Comparison of ENCODE assay signal across 15 mouse cellular contexts in genomic region chr6:128900796-128901552, GRCm38 (mm10). TPM values are rescaled to one million over a fixed set of nuclear protein-coding genes. Genes with fewer than 3 reads are reported as not detected.
DNase-seq lines count a peak whose midpoint lies in the region; ATAC-seq lines count a peak whose summit lies in the region.
"Not testable (repeated sequence)": the region's sequence is repeated elsewhere in the genome, so short reads cannot be mapped to it uniquely, and the experiment has no call there.
"Had no signal": no experiment of that assay in that cellular context is flagged by ENCODE, and none has a peak within 500 bp of the region (broad histone marks: within the 10 kb centered on the region; RNA-seq: fewer than 3 reads in every experiment).

No protein-coding gene starts in this region.

- not testable (repeated sequence) for DNase-seq in limb, embryonic 11.5 days (ENCODE audit: low spot score)

- not testable (repeated sequence) for H3K27ac ChIP-seq in limb, embryonic 11.5 days (replicated peaks; ENCODE audit: low read depth, low read length)

- not testable (repeated sequence) for H3K27me3 ChIP-seq in limb, embryonic 11.5 days (ENCODE audit: control insufficient read depth, insufficient read depth, low read length)

- WGBS in limb, embryonic 11.5 days: 89% methylated on average over 6 of the region's 6 CpGs

- H3K9me3 ChIP-seq in limb, embryonic 11.5 days (ENCODE audit: control insufficient read depth, low read length): not testable (repeated sequence)

- not testable (repeated sequence) for H3K9ac ChIP-seq in limb, embryonic 11.5 days (ENCODE audit: low read length)

- ATAC-seq in common myeloid progenitor, adult 5-6 weeks (replicated peaks; ENCODE audit: low read depth, poor library complexity, severe bottlenecking): peak; percentile 58
- ATAC-seq in hematopoietic stem cell, adult 5-6 weeks (replicated peaks in 1 of 2; ENCODE audit: insufficient read depth in 1 of 2, low FRiP score in 2 of 2, low TSS enrichment in 1 of 2, low read depth in 1 of 2, poor library complexity in 2 of 2, severe bottlenecking in 2 of 2): peak; percentile 65 to 76
- ATAC-seq in limb, embryonic 11.5 days (ENCODE audit: insufficient number of reproducible peaks, low FRiP score, low TSS enrichment, low read depth): 0 out of 2 replicates have a peak, but pooled peaks have one; percentile 9
- peak; percentile 40 for ATAC-seq in megakaryocyte, adult 5-6 weeks (ENCODE audit: poor library complexity, severe bottlenecking)
- ATAC-seq in monocyte, adult 5-6 weeks (replicated peaks; ENCODE audit: insufficient number of reproducible peaks, low FRiP score, low TSS enrichment, poor library complexity, severe bottlenecking): peak; percentile 53; the same call in 1 of the 2 replicates

- H3K36me3 ChIP-seq in limb, embryonic 11.5 days (ENCODE audit: control insufficient read depth, insufficient read depth, low read length): not testable (repeated sequence)

- not testable (repeated sequence) for H3K4me1 ChIP-seq in limb, embryonic 11.5 days (ENCODE audit: control insufficient read depth, insufficient read depth, low read length)

- H3K4me2 ChIP-seq in limb, embryonic 11.5 days (ENCODE audit: low read depth, severe bottlenecking): not testable (repeated sequence)

- H3K4me3 ChIP-seq in limb, embryonic 11.5 days (ENCODE audit: low read depth, low read length): not testable (repeated sequence)

RNA-seq across cellular contexts. Expression of gene BC035044, which starts 10.0 kb away (rescaled TPM):
- 213 and 215 TPM in 2 replicates for total RNA-seq in common myeloid progenitor, adult 5-6 weeks (2017)
- total RNA-seq in hematopoietic stem cell, adult 5-6 weeks (2017): 109 and 150 TPM in 2 replicates
- 0.58 and 0.96 TPM in 2 replicates for polyA plus RNA-seq in limb, embryonic 11.5 days (2014; fragmentation: Nextera tagmentation; extraction: Ambion mirVana)
- 154 and 164 TPM in 2 replicates for total RNA-seq in megakaryocyte, adult 5-6 weeks (2015)
- 141 and 149 TPM in 2 replicates for total RNA-seq in megakaryocyte, adult 5-6 weeks (2017)
- 29.0 to 64.0 TPM (median 51.6 TPM) in 3 replicates for total RNA-seq in monocyte, adult 5-6 weeks (2017)
- polyA plus RNA-seq: erythroblast, embryonic 14.5 days; G1E; Patski had no signal

RNA-seq across cellular contexts. Expression of gene Clec2i, which starts 13.6 kb away (rescaled TPM):
- total RNA-seq in common myeloid progenitor, adult 5-6 weeks (2017): 8.0 and 8.1 TPM in 2 replicates
- 17.0 and 22.4 TPM in 2 replicates for total RNA-seq in hematopoietic stem cell, adult 5-6 weeks (2017)
- not detected in 2 replicates for polyA plus RNA-seq in limb, embryonic 11.5 days (2014; fragmentation: Nextera tagmentation; extraction: Ambion mirVana)
- 34.3 and 38.5 TPM in 2 replicates for total RNA-seq in megakaryocyte, adult 5-6 weeks (2015)
- 58.0 and 59.7 TPM in 2 replicates for total RNA-seq in megakaryocyte, adult 5-6 weeks (2017)
- 129 to 160 TPM (median 147 TPM) in 3 replicates for total RNA-seq in monocyte, adult 5-6 weeks (2017)
- total RNA-seq: adrenal gland, postnatal 36 days had no signal
- polyA plus RNA-seq: cerebellum, adult 2 months; embryonic facial prominence, embryonic 11.5 days; erythroblast, embryonic 14.5 days; forebrain, embryonic 10.5 days; forebrain, embryonic 14.5 days; forebrain, embryonic 16.5 days; G1E; Patski had no signal

RNA-seq across cellular contexts. Expression of gene Clec2g, which starts 33.2 kb away (rescaled TPM):
- not detected in 2 replicates for total RNA-seq in common myeloid progenitor, adult 5-6 weeks (2017)
- total RNA-seq in hematopoietic stem cell, adult 5-6 weeks (2017): not detected in 2 replicates
- not detected in 2 replicates for polyA plus RNA-seq in limb, embryonic 11.5 days (2014; fragmentation: Nextera tagmentation; extraction: Ambion mirVana)
- total RNA-seq in megakaryocyte, adult 5-6 weeks (2015): 0.48 TPM in 1 of 2 replicates, not detected in the other
- total RNA-seq in megakaryocyte, adult 5-6 weeks (2017): 1.5 TPM in 1 of 2 replicates, not detected in the other
- 1.0 to 5.3 TPM in 2 of 3 replicates, not detected in the other for total RNA-seq in monocyte, adult 5-6 weeks (2017)
- polyA plus RNA-seq: cerebellum, adult 2 months; embryonic facial prominence, embryonic 11.5 days; erythroblast, embryonic 14.5 days; forebrain, embryonic 10.5 days; forebrain, embryonic 12.5 days; forebrain, embryonic 14.5 days; forebrain, embryonic 16.5 days; G1E had no signal

Comparison
In these comparisons a context has a peak if more than half of its experiments do, and no peak if none do; other contexts are left out.
1. ATAC-seq: peak in every context shown above with its lines; median percentile 70 in hematopoietic stem cell, adult 5-6 weeks; 58 in common myeloid progenitor, adult 5-6 weeks; 53 in monocyte, adult 5-6 weeks; 40 in megakaryocyte, adult 5-6 weeks; 9 in limb, embryonic 11.5 days.